Mouse (Mus musculus): ENCODE results near the gene Gm17455. TPM values are rescaled to one million over a fixed set of nuclear protein-coding genes. Genes with fewer than 3 reads are reported as not detected.

Gene Gm17455
- 2.3 and 3.2 TPM in 2 replicates for polyA plus RNA-seq (2015; fragmentation: Nextera tagmentation; extraction: Ambion mirVana)

DNA sequence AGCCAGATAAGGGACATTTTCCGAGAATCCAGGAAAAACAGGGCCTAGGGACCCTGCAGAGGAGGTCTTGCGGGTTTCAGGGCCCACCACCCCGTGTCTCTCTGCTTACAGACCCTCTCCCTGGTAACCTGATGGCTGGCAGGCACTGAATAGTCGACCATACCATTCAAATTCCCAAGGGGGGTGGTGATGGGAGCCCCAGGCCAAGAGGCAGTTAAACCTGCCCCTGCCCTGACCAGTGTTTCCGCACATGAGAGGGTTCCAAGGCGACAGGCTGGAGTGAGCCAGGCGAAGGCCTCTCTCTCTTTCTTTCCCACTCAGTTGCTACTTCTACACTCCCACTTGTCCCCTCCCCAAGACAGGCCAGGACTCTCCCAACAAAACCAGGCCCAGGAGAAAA is at the start of gene Gm17455:
TSS of gene Gm17455 (plus strand) at position 278 of the 400 bp plus-strand sequence.
- WGBS, result 53% methylated on average over 7 of the region's 7 CpGs
- Histone ChIP-seq H3K4me3 (ENCODE audit: low read depth, low read length) (no peak within 1 kb of the TSS), H3K36me3 (ENCODE audit: insufficient read depth, low read length) (no peaks in the 10 kb centered on the region), H3K4me1 (ENCODE audit: insufficient read depth, low read depth, low read length) (no peaks in the 10 kb centered on the region), H3K27ac (ENCODE audit: low read length) (no peak within 1 kb of the TSS), H3K9me3 (ENCODE audit: low read length) (no peaks in the 10 kb centered on the region), H3K27me3 (replicated peaks; ENCODE audit: insufficient read depth, low read length) (no peaks in the 10 kb centered on the region), H3K9ac (replicated peaks; ENCODE audit: low read depth) (no peak within 1 kb of the TSS), H3K4me2 (replicated peaks; ENCODE audit: low read depth, low read length) (no peak within 1 kb of the TSS)
- TF ChIP-seq CTCF (IDR thresholded peaks at IDR 0.05) (no peak), EP300 (IDR thresholded peaks at IDR 0.05) (no peak)
- DNase-seq (ENCODE audit: low spot score) (no peak), ATAC-seq (no peak)

DNA sequence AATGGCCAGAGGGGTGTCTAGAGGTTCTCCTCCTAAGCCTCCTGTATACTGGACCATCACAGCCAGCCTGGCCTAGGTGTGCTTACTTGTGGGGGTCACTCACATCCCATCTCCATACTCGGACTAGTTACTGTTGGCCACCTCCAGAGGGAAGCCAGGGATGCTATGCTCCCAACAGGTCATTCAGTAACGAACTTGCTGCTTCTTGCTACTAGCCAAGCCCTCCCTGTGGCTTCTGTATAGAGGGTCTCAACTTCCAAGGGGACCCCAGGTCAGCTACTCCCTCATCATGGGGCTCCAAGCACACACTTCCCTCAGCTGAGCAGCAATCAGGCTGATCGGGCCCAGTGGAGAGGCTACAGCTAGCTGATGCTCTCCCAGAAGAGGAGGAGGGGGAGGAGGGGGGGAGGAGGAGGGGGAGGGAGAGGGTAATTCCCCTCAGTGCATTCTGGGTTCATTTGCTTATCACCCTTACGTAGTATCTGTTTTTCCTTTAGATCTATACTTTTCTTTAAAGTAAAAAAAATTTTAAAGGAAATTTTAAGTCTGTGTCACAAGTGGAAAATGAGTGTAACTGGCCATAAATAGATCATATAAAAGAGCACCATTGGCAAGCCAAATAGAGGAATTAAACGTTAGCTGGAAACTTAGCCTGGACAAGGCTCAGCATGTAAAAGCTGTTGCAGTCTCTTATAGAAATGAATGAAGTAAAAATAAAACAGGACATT is 49.3 kb upstream of the Gm17455 start:
- peak overlapping the region; percentile 87 for H3K27ac ChIP-seq (ENCODE audit: low read length)
- H3K4me1 ChIP-seq (ENCODE audit: insufficient read depth, low read depth, low read length), result peaks cover 27% of the 10 kb centered on the region

DNA sequence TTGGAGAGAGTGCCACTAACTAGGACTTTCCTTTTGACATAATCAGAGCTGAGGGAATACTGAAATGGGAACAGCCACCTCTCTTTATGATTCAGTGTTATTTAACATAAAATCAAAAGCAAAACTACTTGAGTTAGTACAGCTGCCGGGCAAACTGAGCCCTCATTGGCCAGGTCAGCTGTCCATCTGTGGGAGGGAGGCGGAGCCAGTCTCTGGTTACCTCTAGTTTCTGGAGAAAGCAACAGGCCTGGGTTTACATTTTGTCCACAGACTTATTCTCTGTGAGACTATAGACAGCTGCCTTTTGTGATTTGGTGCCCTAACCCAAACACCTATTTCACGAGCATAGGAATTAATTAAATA is 48.7 kb upstream of the Gm17455 start:
- WGBS, result 11% methylated on average over 3 of the region's 3 CpGs
- H3K4me1 ChIP-seq (ENCODE audit: insufficient read depth, low read depth, low read length), result peaks cover 27% of the 10 kb centered on the region
- TF ChIP-seq CTCF (IDR thresholded peaks at IDR 0.05) (no peak), EP300 (IDR thresholded peaks at IDR 0.05) (0 out of 2 replicates have a peak, but pooled peaks have one; percentile 14)
- H3K27me3 ChIP-seq (replicated peaks; ENCODE audit: insufficient read depth, low read length), result no peaks in the 10 kb centered on the region
- H3K4me3 ChIP-seq (ENCODE audit: low read depth, low read length), result peak overlapping the region; percentile 26; the same call in 1 of the 2 replicates
- peak; percentile 53 for ATAC-seq
- H3K9me3 ChIP-seq (ENCODE audit: low read length), result no peaks in the 10 kb centered on the region
- no peaks in the 10 kb centered on the region for H3K36me3 ChIP-seq (ENCODE audit: insufficient read depth, low read length)
- DNase-seq (ENCODE audit: low spot score), result peak; percentile 93
- H3K9ac ChIP-seq (replicated peaks; ENCODE audit: low read depth), result no peak overlapping the region
- peak overlapping the region; percentile 87 for H3K27ac ChIP-seq (ENCODE audit: low read length)
- H3K4me2 ChIP-seq (replicated peaks; ENCODE audit: low read depth, low read length), result peak overlapping the region; percentile 44

More for the DNA sequence above, 49.3 kb upstream of the Gm17455 start:
- 35% methylated on average over 5 of the region's 5 CpGs for WGBS
- TF ChIP-seq EP300 (IDR thresholded peaks at IDR 0.05) (no peak), CTCF (IDR thresholded peaks at IDR 0.05) (no peak)
- no peak for DNase-seq (ENCODE audit: low spot score)
- Histone ChIP-seq H3K4me3 (ENCODE audit: low read depth, low read length) (peak overlapping the region; percentile 26; the same call in 1 of the 2 replicates), H3K9me3 (ENCODE audit: low read length) (no peaks in the 10 kb centered on the region), H3K9ac (replicated peaks; ENCODE audit: low read depth) (no peak overlapping the region), H3K36me3 (ENCODE audit: insufficient read depth, low read length) (no peaks in the 10 kb centered on the region), H3K4me2 (replicated peaks; ENCODE audit: low read depth, low read length) (peak overlapping the region; percentile 44), H3K27me3 (replicated peaks; ENCODE audit: insufficient read depth, low read length) (no peaks in the 10 kb centered on the region)
- no peak for ATAC-seq

DNA sequence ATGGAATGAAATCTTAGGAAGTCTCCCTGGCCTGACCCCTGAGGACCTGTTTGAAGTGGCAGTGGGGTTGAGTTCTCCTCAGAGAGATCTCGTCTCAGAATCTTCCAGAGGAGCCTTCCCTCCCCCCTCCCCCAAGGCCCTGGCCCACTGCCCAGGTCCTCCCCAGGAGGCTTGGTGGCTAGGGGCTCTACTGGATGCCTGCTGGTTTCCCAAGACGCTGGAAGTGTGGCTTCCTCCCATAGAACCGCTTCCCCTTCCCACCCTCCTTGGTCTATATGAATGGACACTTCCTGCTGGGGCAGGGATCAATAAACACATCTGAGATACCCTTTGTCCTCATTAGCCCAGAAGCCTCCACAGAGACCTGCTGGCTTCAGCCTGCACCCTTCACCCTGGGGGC is 48.3 kb upstream of the Gm17455 start:
- no peaks in the 10 kb centered on the region for H3K27me3 ChIP-seq (replicated peaks; ENCODE audit: insufficient read depth, low read length)
- no peaks in the 10 kb centered on the region for H3K36me3 ChIP-seq (ENCODE audit: insufficient read depth, low read length)
- TF ChIP-seq EP300 (IDR thresholded peaks at IDR 0.05), result no peak; the same call in 1 of the 2 replicates
- TF ChIP-seq CTCF (IDR thresholded peaks at IDR 0.05), result no peak
- peak overlapping the region; percentile 5; the same call in 1 of the 2 replicates for H3K4me3 ChIP-seq (ENCODE audit: low read depth, low read length)
- H3K4me2 ChIP-seq (replicated peaks; ENCODE audit: low read depth, low read length), result peak overlapping the region; percentile 44
- 0 out of 2 replicates have a peak overlapping the region, but pooled peaks have one; percentile 9 for H3K9ac ChIP-seq (replicated peaks; ENCODE audit: low read depth)
- ATAC-seq (peak; percentile 31), DNase-seq (ENCODE audit: low spot score) (peak; percentile 59)
- no peaks in the 10 kb centered on the region for H3K9me3 ChIP-seq (ENCODE audit: low read length)
- peak overlapping the region; percentile 87 for H3K27ac ChIP-seq (ENCODE audit: low read length)
- peaks cover 22% of the 10 kb centered on the region for H3K4me1 ChIP-seq (ENCODE audit: insufficient read depth, low read depth, low read length)
- 10% methylated on average over 3 of the region's 3 CpGs for WGBS

DNA sequence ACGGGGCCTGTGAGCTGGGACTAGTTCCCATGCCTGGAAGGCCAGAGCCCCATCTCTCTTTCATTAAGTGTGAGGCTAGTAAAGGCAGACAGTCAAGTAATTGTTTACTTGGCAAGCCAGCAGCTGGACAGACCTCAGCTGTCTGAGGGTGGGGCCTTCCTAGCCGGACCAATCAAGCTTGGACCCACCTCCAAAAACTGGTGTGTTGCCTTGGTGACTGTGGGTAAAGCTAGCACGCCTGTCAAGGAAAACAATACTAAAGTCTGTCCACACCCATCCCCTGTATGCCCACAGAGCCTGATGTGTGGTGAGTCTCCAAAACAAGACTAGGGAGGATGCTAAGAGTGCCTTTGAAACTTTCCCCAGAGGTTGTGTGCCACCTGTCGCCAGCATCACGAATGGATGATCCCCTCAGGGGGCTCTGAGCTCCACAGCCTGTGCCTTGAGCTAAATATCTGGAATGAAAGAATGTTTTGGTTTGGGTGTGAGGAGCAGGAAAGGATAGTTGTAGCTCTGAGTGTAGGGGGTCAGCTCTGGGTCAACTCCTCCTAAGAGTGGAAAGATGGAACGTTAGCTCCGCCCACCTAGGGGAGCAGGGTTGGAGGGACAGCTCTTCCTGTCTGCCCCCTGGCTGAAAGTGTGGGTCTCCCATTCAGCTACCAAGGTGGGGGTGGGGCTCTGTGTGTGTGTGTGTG is 47.6 kb upstream of the Gm17455 start:
- no peak; the same call in 1 of the 2 replicates for TF ChIP-seq CTCF (IDR thresholded peaks at IDR 0.05)
- TF ChIP-seq EP300 (IDR thresholded peaks at IDR 0.05), result peak; percentile 62; the same call in 1 of the 2 replicates
- Histone ChIP-seq H3K36me3 (ENCODE audit: insufficient read depth, low read length) (no peaks in the 10 kb centered on the region), H3K27me3 (replicated peaks; ENCODE audit: insufficient read depth, low read length) (no peaks in the 10 kb centered on the region), H3K27ac (ENCODE audit: low read length) (peak overlapping the region; percentile 87), H3K9ac (replicated peaks; ENCODE audit: low read depth) (no peak overlapping the region), H3K4me3 (ENCODE audit: low read depth, low read length) (no peak overlapping the region), H3K4me1 (ENCODE audit: insufficient read depth, low read depth, low read length) (peaks cover 19% of the 10 kb centered on the region), H3K4me2 (replicated peaks; ENCODE audit: low read depth, low read length) (peak overlapping the region; percentile 44), H3K9me3 (ENCODE audit: low read length) (no peaks in the 10 kb centered on the region)
- peak; percentile 95 for DNase-seq (ENCODE audit: low spot score)
- ATAC-seq, result peak; percentile 85
- 13% methylated on average over 7 of the region's 7 CpGs for WGBS

DNA sequence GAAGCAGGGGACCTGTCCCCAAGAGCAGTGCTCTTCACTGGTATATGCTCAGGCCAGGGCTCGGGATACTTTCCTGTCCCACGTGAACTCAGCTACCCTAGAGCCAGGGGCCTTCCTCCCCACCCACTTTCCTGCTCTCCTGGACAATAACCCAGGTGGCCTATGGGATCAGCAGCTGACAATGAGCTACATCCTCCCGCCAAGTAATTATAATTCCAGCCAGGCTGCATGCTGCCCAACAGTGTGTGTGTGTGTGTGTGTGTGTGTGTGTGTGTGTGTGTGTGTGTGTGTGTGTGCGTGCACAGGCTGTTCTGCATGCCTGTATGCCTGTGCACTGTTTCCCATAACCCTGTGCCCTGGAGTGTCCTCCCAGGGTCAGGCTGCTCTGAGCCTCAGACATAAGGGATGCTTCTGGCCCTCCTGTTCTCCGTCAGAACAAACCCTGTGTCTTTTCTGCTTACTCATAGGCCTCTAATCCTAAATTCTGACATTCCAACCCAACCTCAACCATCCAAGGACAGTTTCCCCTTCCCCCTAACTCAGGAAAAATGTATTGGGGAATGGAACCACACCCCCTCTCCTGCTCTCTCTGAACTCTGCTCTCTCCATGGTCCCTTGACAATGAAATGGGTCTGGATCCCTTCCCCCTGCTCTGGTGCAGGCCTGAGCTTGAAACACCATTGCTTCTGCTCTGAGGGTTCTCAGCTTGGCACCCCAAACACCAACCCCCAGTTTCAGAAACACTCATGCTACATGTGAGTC is 46.1 kb upstream of the Gm17455 start:
- ATAC-seq (no peak), DNase-seq (ENCODE audit: low spot score) (no peak)
- Histone ChIP-seq H3K36me3 (ENCODE audit: insufficient read depth, low read length) (no peaks in the 10 kb centered on the region), H3K9ac (replicated peaks; ENCODE audit: low read depth) (no peak overlapping the region), H3K27me3 (replicated peaks; ENCODE audit: insufficient read depth, low read length) (no peaks in the 10 kb centered on the region), H3K4me2 (replicated peaks; ENCODE audit: low read depth, low read length) (no peak overlapping the region), H3K9me3 (ENCODE audit: low read length) (no peaks in the 10 kb centered on the region), H3K27ac (ENCODE audit: low read length) (no peak overlapping the region), H3K4me1 (ENCODE audit: insufficient read depth, low read depth, low read length) (peaks cover 14% of the 10 kb centered on the region), H3K4me3 (ENCODE audit: low read depth, low read length) (no peak overlapping the region)
- TF ChIP-seq EP300 (IDR thresholded peaks at IDR 0.05) (no peak), CTCF (IDR thresholded peaks at IDR 0.05) (no peak)
- WGBS, result 65% methylated on average over 5 of the region's 5 CpGs

All from lung, postnatal 0 days (tissue).